Mouse (Mus musculus) midbrain, embryonic 12.5 days (tissue): Measurements from ENCODE around the gene Eng. TPM values are rescaled to one million over a fixed set of nuclear protein-coding genes. Genes with fewer than 3 reads are reported as not detected.
A peak's percentile ranks its signal among the peaks of the same experiment; 100 is the strongest.

Experiments used
- ATAC-seq: fragments of 200-750 bp; cut with Nextera tagmentation; 2 replicates; pipeline ENCODE4 v1.8.0; 2017; ENCODE audit warnings: low read depth, moderate TSS enrichment, moderate library complexity; ENCODE audit not compliant: low FRiP score
- H3K27ac ChIP-seq: fragments of 300-500 bp; sonication (generic); replicated peaks from 2 replicates; pipeline ENCODE4 v1.5.1; 2016; ENCODE audit warnings: mild to moderate bottlenecking
- H3K27me3 ChIP-seq: fragments of 300-500 bp; sonication (generic); 2 replicates; pipeline ENCODE4 v1.6.1; 2016; ENCODE audit warnings: mild to moderate bottlenecking
- H3K36me3 ChIP-seq: fragments of 300-500 bp; sonication (generic); 2 replicates; pipeline ENCODE4 v1.6.1; 2016
- H3K4me1 ChIP-seq: fragments of 300-500 bp; sonication (generic); 2 replicates; pipeline ENCODE4 v1.6.1; 2016
- H3K4me2 ChIP-seq: fragments of 300-500 bp; sonication (generic); replicated peaks from 2 replicates; pipeline ENCODE4 v1.6.1; 2016; ENCODE audit warnings: mild to moderate bottlenecking, moderate library complexity
- H3K4me3 ChIP-seq: fragments of 300-500 bp; sonication (generic); 2 replicates; pipeline ENCODE4 v1.5.1; 2016; ENCODE audit warnings: mild to moderate bottlenecking
- H3K9ac ChIP-seq: fragments of 300-500 bp; sonication (generic); replicated peaks from 2 replicates; pipeline ENCODE4 v1.6.1; 2016; ENCODE audit warnings: mild to moderate bottlenecking, moderate library complexity
- H3K9me3 ChIP-seq: fragments of 300-500 bp; sonication (generic); 2 replicates; pipeline ENCODE4 v1.6.1; 2016; ENCODE audit warnings: mild to moderate bottlenecking
- WGBS: fragments of 180-500 bp; shearing (Covaris S2); methylation state at CpG from one replicate; pipeline ENCODE4 v1.1.7; 2016; 5-methylcytosine and 5-hydroxymethylcytosine counted together
- polyA plus RNA-seq: library from polyadenylated mRNA; unstranded; fragments of >200 nt; fragmentation: Nextera tagmentation; extraction: Ambion mirVana; gene quantifications from 2 replicates; pipeline ENCODE4 v1.2.1, GENCODE M21; 2016

Gene Eng
- polyA plus RNA-seq, 1 experiment from 2014 or later = 29.5 TPM

DNA sequence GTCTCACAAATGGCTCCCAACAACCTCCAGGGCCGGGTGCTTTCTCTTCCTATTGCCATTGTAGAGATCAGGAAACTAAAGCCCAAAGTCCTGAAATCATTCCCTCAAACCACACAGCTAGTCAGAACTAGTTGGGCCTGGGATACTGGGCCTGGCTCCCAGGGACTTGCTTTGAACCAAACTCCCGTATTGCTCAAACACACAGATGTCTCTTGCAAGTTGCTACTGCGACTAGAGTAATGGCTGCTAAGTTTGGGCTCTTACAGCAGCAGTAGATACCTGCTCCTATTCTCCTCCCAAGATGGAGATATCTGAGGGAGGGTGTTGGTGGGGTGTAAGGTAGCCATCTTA is 9.0 kb downstream of the Eng start:
- H3K27ac ChIP-seq = no peak overlapping the region
- H3K4me3 ChIP-seq = no peak overlapping the region
- no peaks in the 10 kb centered on the region for H3K9me3 ChIP-seq
- WGBS = 93% methylated on average over 3 of the region's 3 CpGs
- no peak overlapping the region for H3K9ac ChIP-seq
- no peak for ATAC-seq
- no peaks in the 10 kb centered on the region for H3K36me3 ChIP-seq
- H3K4me2 ChIP-seq = no peak overlapping the region
- no peaks in the 10 kb centered on the region for H3K27me3 ChIP-seq
- 0 out of 2 replicates have a peak, but pooled peaks cover 3% of the 10 kb centered on the region for H3K4me1 ChIP-seq

GRCm38 (mm10) chr2:32655826-32656225 is 9.4 kb downstream of the Eng start:
- Histone ChIP-seq H3K27ac (no peak overlapping the region), H3K9me3 (no peaks in the 10 kb centered on the region), H3K4me1 (0 out of 2 replicates have a peak, but pooled peaks cover 3% of the 10 kb centered on the region), H3K4me2 (no peak overlapping the region), H3K9ac (no peak overlapping the region), H3K27me3 (no peaks in the 10 kb centered on the region), H3K4me3 (no peak overlapping the region), H3K36me3 (no peaks in the 10 kb centered on the region)
- no peak for ATAC-seq
- WGBS = 74% methylated on average over 12 of the region's 12 CpGs

DNA sequence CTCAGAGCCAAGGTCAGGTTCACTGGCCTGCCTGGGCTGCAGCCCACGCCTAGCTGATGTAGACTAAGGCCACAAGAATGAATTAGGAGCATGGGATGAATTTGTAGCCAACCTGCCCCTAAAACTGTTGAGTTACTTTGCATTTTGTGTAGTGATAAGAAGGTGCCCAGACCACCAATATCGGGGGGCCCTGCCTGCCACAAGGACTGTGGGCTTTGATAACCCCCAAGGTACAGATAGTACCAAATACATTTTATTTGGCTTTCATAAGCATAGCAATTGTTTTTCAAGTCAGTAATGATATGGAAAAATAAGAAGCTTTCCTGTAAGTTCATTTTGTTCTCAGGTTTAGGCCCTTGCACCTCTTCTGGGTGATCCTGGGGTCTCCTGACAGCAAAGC is 12.5 kb downstream of the Eng start:
- Histone ChIP-seq H3K27ac (no peak overlapping the region), H3K4me1 (0 out of 2 replicates have a peak, but pooled peaks cover 1% of the 10 kb centered on the region), H3K4me2 (no peak overlapping the region), H3K9me3 (no peaks in the 10 kb centered on the region), H3K36me3 (no peaks in the 10 kb centered on the region), H3K9ac (no peak overlapping the region), H3K27me3 (no peaks in the 10 kb centered on the region), H3K4me3 (no peak overlapping the region)
- 92% methylated on average over 2 of the region's 2 CpGs for whole genome bisulfite sequencing
- no peak for ATAC-seq

- Histone ChIP-seq H3K4me3 (no peak overlapping the region), H3K4me2 (no peak overlapping the region), H3K27me3 (no peaks in the 10 kb centered on the region), H3K36me3 (no peaks in the 10 kb centered on the region), H3K9me3 (no peaks in the 10 kb centered on the region), H3K4me1 (no peaks in the 10 kb centered on the region), H3K9ac (no peak overlapping the region), H3K27ac (no peak overlapping the region)
- 72% methylated on average over 7 of the region's 7 CpGs for WGBS
- no peak for ATAC-seq
These were observed 15.2 kb downstream of the Eng start for GRCm38 (mm10) chr2:32661509-32662107.

- Histone ChIP-seq H3K27me3 (no peaks in the 10 kb centered on the region), H3K27ac (no peak overlapping the region), H3K36me3 (no peaks in the 10 kb centered on the region), H3K4me3 (no peak overlapping the region), H3K9ac (no peak overlapping the region), H3K4me1 (no peaks in the 10 kb centered on the region), H3K9me3 (no peaks in the 10 kb centered on the region), H3K4me2 (no peak overlapping the region)
- no peak for ATAC-seq
- 56% methylated on average over 5 of the region's 5 CpGs for whole genome bisulfite sequencing
These were observed 15.9 kb downstream of the Eng start for GRCm38 (mm10) chr2:32662291-32662690.

- H3K27me3 ChIP-seq = no peaks in the 10 kb centered on the region
- no peak overlapping the region for H3K4me2 ChIP-seq
- no peak for ATAC-seq
- H3K4me1 ChIP-seq = 0 out of 2 replicates have a peak, but pooled peaks cover 3% of the 10 kb centered on the region
- H3K4me3 ChIP-seq = no peak overlapping the region
- H3K9ac ChIP-seq = no peak overlapping the region
- no peak overlapping the region for H3K27ac ChIP-seq
- H3K9me3 ChIP-seq = no peaks in the 10 kb centered on the region
- no peaks in the 10 kb centered on the region for H3K36me3 ChIP-seq
- WGBS = 87% methylated on average over 8 of the region's 8 CpGs
These were observed 18.9 kb downstream of the Eng start for GRCm38 (mm10) chr2:32665345-32665744.

DNA sequence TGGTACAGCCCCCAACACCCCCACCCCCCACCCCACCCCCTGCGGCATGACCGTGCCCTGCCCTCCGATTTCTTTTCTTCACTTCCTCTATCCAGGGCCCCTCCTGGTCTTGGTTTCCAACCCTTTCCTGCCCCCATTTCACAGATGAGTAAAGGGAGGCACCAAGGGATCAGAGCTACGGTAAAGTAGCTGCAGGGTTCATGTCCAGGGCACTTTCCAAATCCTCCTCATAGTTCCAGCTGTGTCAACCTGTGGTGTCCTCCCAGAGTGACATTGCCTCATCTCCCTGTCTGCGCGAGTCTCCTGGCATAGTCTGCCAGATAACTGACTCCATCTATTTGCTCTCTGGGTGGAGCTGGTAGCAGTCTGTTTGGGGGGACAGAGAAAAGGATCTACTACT is 19.5 kb downstream of the Eng start:
- H3K9ac ChIP-seq = no peak overlapping the region
- H3K9me3 ChIP-seq = no peaks in the 10 kb centered on the region
- 90% methylated on average over 6 of the region's 6 CpGs for WGBS
- no peaks in the 10 kb centered on the region for H3K36me3 ChIP-seq
- 0 out of 2 replicates have a peak, but pooled peaks cover 3% of the 10 kb centered on the region for H3K4me1 ChIP-seq
- no peaks in the 10 kb centered on the region for H3K27me3 ChIP-seq
- no peak overlapping the region for H3K27ac ChIP-seq
- no peak for ATAC-seq
- no peak overlapping the region for H3K4me3 ChIP-seq
- no peak overlapping the region for H3K4me2 ChIP-seq

GRCm38 (mm10) chr2:32667775-32668174 is 21.4 kb downstream of the Eng start:
- H3K27me3 ChIP-seq = no peaks in the 10 kb centered on the region
- no peak overlapping the region for H3K4me3 ChIP-seq
- WGBS = 27% methylated on average over 11 of the region's 11 CpGs

GRCm38 (mm10) chr2:32668176-32668575 is 21.8 kb downstream of the Eng start:
- H3K36me3 ChIP-seq = no peaks in the 10 kb centered on the region
- H3K4me1 ChIP-seq = 0 out of 2 replicates have a peak, but pooled peaks cover 3% of the 10 kb centered on the region
- WGBS = 69% methylated on average over 7 of the region's 7 CpGs
- peak overlapping the region; percentile 64 for H3K27ac ChIP-seq
- no peaks in the 10 kb centered on the region for H3K27me3 ChIP-seq
- H3K9ac ChIP-seq = no peak overlapping the region
- no peak for ATAC-seq
- no peaks in the 10 kb centered on the region for H3K9me3 ChIP-seq
- H3K4me2 ChIP-seq = no peak overlapping the region
- H3K4me3 ChIP-seq = no peak overlapping the region

More at GRCm38 (mm10) chr2:32667775-32668174, 21.4 kb downstream of the Eng start:
- H3K36me3 ChIP-seq = no peaks in the 10 kb centered on the region
- no peak for ATAC-seq
- H3K9ac ChIP-seq = no peak overlapping the region
- H3K4me2 ChIP-seq = no peak overlapping the region
- H3K9me3 ChIP-seq = no peaks in the 10 kb centered on the region
- 0 out of 2 replicates have a peak, but pooled peaks cover 3% of the 10 kb centered on the region for H3K4me1 ChIP-seq
- peak overlapping the region; percentile 64 for H3K27ac ChIP-seq

DNA sequence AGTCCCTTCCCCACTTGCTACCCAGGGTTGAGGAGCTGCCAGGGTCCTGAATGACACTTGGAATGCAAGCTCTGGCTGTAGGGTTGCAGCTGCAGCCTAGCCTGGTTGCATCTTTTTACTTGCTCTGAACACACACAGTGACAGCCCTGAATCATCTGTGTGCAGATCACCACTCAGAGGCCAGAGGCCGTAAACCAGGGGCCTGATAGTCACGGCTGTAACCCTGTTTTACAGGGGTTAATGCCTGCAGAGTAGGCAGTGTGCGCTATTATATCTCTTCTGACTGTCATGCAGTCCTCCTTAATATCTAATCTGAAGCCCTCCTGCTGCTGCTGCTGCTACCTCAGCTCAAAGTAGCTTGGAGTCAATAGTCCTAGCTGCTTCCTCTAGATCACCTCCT is 23.5 kb downstream of the Eng start:
- Histone ChIP-seq H3K36me3 (no peaks in the 10 kb centered on the region), H3K4me1 (0 out of 2 replicates have a peak, but pooled peaks cover 3% of the 10 kb centered on the region), H3K4me2 (no peak overlapping the region), H3K27ac (no peak overlapping the region), H3K9ac (no peak overlapping the region), H3K4me3 (no peak overlapping the region), H3K27me3 (no peaks in the 10 kb centered on the region), H3K9me3 (no peaks in the 10 kb centered on the region)
- ATAC-seq = no peak
- 78% methylated on average over 3 of the region's 3 CpGs for WGBS

- no peak for ATAC-seq
- WGBS = 95% methylated on average over 9 of the region's 9 CpGs
- Histone ChIP-seq H3K27me3 (no peaks in the 10 kb centered on the region), H3K9me3 (no peaks in the 10 kb centered on the region), H3K9ac (no peak overlapping the region), H3K4me3 (no peak overlapping the region), H3K4me2 (no peak overlapping the region), H3K36me3 (no peaks in the 10 kb centered on the region), H3K27ac (no peak overlapping the region), H3K4me1 (0 out of 2 replicates have a peak, but pooled peaks cover 3% of the 10 kb centered on the region)
These were observed 24.8 kb downstream of the Eng start for GRCm38 (mm10) chr2:32671147-32671546.

- no peak for ATAC-seq
- Histone ChIP-seq H3K27me3 (no peaks in the 10 kb centered on the region), H3K4me1 (0 out of 2 replicates have a peak, but pooled peaks cover 3% of the 10 kb centered on the region), H3K9me3 (no peaks in the 10 kb centered on the region), H3K9ac (no peak overlapping the region), H3K36me3 (no peaks in the 10 kb centered on the region), H3K27ac (no peak overlapping the region), H3K4me3 (no peak overlapping the region), H3K4me2 (no peak overlapping the region)
- WGBS = 67% methylated on average over 9 of the region's 9 CpGs
These were observed 25.7 kb downstream of the Eng start for GRCm38 (mm10) chr2:32671907-32672595.
